Mouse (Mus musculus) ovary, postnatal 36 days (tissue): Measurements from ENCODE around the gene Phc2.
"Not testable (repeated sequence)": the region's sequence is repeated elsewhere in the genome, so short reads cannot be mapped to it uniquely, and the experiment has no call there.

ENCODE experiments used
- DNase-seq: peaks from one replicate; pipeline ENCODE4 v3.0.0; 2022; ENCODE audit warnings: low spot score, mixed read lengths

The Phc2 gene

GRCm38 (mm10) chr4:128646762-128647161 is 7.7 kb upstream of the Phc2 start:
- DNase-seq = no peak

- DNase-seq = no peak
Observed at GRCm38 (mm10) chr4:128648567-128649255, 5.8 kb upstream of the Phc2 start.

GRCm38 (mm10) chr4:128651530-128651929 is 3.0 kb upstream of the Phc2 start:
- no peak for DNase-seq

GRCm38 (mm10) chr4:128652584-128653298 is 1.8 kb upstream of the Phc2 start:
- no peak for DNase-seq

GRCm38 (mm10) chr4:128655446-128655845 is 944 bp downstream of the Phc2 start:
- DNase-seq = no peak

GRCm38 (mm10) chr4:128660196-128660595 is 5.7 kb downstream of the Phc2 start:
- DNase-seq = no peak

GRCm38 (mm10) chr4:128661063-128661462 is 6.6 kb downstream of the Phc2 start:
- no peak for DNase-seq

GRCm38 (mm10) chr4:128664002-128664401 is 9.5 kb downstream of the Phc2 start:
- DNase-seq = no peak

- not testable (repeated sequence) for DNase-seq
Observed at GRCm38 (mm10) chr4:128666362-128666761, 11.9 kb downstream of the Phc2 start.

- not testable (repeated sequence) for DNase-seq
Observed at GRCm38 (mm10) chr4:128667195-128667594, 12.7 kb downstream of the Phc2 start.

GRCm38 (mm10) chr4:128669229-128669628 is 14.7 kb downstream of the Phc2 start:
- DNase-seq = no peak

GRCm38 (mm10) chr4:128670566-128671191 is 16.2 kb downstream of the Phc2 start:
- DNase-seq = no peak

GRCm38 (mm10) chr4:128672494-128672893 is 18.0 kb downstream of the Phc2 start:
- no peak for DNase-seq

GRCm38 (mm10) chr4:128678564-128679217 is 24.2 kb downstream of the Phc2 start:
- no peak for DNase-seq

GRCm38 (mm10) chr4:128681126-128681525 is 26.6 kb downstream of the Phc2 start:
- DNase-seq = peak; percentile 45

GRCm38 (mm10) chr4:128682281-128682680 is 27.8 kb downstream of the Phc2 start:
- DNase-seq = no peak

- no peak for DNase-seq
Observed at GRCm38 (mm10) chr4:128683706-128684105, 29.2 kb downstream of the Phc2 start.

- no peak for DNase-seq
Observed at GRCm38 (mm10) chr4:128684108-128684507, 29.6 kb downstream of the Phc2 start.

GRCm38 (mm10) chr4:128688513-128688913 is 34.0 kb downstream of the Phc2 start:
- no peak for DNase-seq

- DNase-seq = no peak
Observed at GRCm38 (mm10) chr4:128688976-128689375, 34.5 kb downstream of the Phc2 start.

GRCm38 (mm10) chr4:128689739-128690304 is 35.3 kb downstream of the Phc2 start:
- no peak for DNase-seq

- DNase-seq = no peak
Observed at GRCm38 (mm10) chr4:128691195-128691594, 36.7 kb downstream of the Phc2 start.
